Mouse (Mus musculus) bone marrow macrophage, adult 2 months (primary cell): ENCODE measurements around the gene Tbc1d10c.

Experiments used
- CTCF ChIP-seq: IDR thresholded peaks from 2 replicates; pipeline ENCODE4 v1.5.1; 2012; ENCODE audit warnings: low read depth, mild to moderate bottlenecking, low read length, moderate library complexity
- POLR2A ChIP-seq: IDR thresholded peaks from 2 replicates; pipeline ENCODE4 v1.6.1; 2012; ENCODE audit warnings: mild to moderate bottlenecking, low read depth, low read length, borderline replicate concordance

DNA sequence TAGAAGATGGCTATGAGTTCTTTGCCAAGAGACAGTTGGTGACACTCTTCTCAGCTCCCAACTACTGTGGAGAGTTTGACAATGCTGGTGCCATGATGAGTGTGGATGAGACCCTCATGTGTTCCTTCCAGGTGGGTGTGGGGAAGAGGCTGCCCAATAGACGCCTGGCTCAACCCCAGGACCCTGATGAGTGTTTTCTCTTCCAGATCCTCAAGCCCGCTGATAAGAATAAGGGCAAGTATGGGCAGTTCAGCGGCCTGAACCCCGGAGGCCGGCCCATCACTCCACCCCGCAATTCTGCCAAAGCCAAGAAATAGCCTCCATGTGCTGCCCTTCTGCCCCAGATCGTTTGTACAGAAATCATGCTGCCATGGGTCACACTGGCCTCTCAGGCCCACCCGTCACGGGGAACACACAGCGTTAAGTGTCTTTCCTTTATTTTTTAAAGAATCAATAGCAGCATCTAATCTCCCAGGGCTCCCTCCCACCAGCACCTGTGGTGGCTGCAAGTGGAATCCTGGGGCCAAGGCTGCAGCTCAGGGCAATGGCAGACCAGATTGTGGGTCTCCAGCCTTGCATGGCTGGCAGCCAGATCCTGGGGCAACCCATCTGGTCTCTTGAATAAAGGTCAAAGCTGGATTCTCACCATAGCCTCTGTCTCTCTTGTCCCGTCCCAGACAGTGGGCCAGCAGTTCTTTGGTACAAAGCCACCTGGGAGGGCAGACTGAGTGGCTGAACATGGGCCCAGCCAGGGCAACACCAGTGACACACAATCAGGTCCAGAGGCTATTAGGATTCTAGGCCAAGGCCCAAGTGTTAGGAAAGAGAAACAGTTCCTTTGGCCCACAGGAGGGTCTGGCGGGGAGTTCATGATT lies 3.9 kb upstream of the Tbc1d10c start:
- TF ChIP-seq POLR2A = no peak
- no peak for TF ChIP-seq CTCF
